Mouse (Mus musculus) hindbrain, postnatal 0 days (tissue): ENCODE measurements at regions not wholly inside any gene's neighbourhood (a gene's known extent, or its start where the extent isn't known, plus 50 kb on each side); places are given as distances from the start of the nearest gene placed in this dataset.

Experiments used
- ATAC-seq: fragments of 200-750 bp; cut with Nextera tagmentation; 2 replicates; pipeline ENCODE4 v1.8.0; 2017; ENCODE audit warnings: mild to moderate bottlenecking, moderate TSS enrichment, moderate library complexity
- DNase-seq: peaks from one replicate; pipeline ENCODE4 v3.0.0-alpha.2; 2015; ENCODE audit warnings: low spot score
- H3K27ac ChIP-seq: fragments of 300-500 bp; sonication (generic); 2 replicates; pipeline ENCODE4 v1.5.1; 2014; ENCODE audit warnings: mild to moderate bottlenecking
- H3K27me3 ChIP-seq: fragments of 300-500 bp; sonication (generic); 2 replicates; pipeline ENCODE4 v1.6.1; 2014; ENCODE audit warnings: low read length, mixed read lengths; ENCODE audit not compliant: insufficient read depth
- H3K36me3 ChIP-seq: fragments of 300-500 bp; sonication (generic); 2 replicates; pipeline ENCODE4 v1.6.1; 2014; ENCODE audit warnings: low read length, mixed read lengths; ENCODE audit not compliant: insufficient read depth
- H3K4me1 ChIP-seq: fragments of 300-500 bp; sonication (generic); 2 replicates; pipeline ENCODE4 v1.6.1; 2014; ENCODE audit warnings: antibody characterized with exemption, low read length, mixed read lengths; ENCODE audit not compliant: insufficient read depth
- H3K4me2 ChIP-seq: fragments of 300-500 bp; sonication (generic); 2 replicates; pipeline ENCODE4 v1.6.1; 2014; ENCODE audit warnings: low read depth, mild to moderate bottlenecking, low read length, moderate library complexity, mixed read lengths
- H3K4me3 ChIP-seq: fragments of 300-500 bp; sonication (generic); 2 replicates; pipeline ENCODE4 v1.5.1; 2014; ENCODE audit warnings: low read length
- H3K9ac ChIP-seq: fragments of 300-500 bp; sonication (generic); replicated peaks from 2 replicates; pipeline ENCODE4 v1.6.1; 2014; ENCODE audit warnings: mild to moderate bottlenecking, low read length, moderate library complexity, mixed read lengths
- H3K9me3 ChIP-seq: fragments of 300-500 bp; sonication (generic); 2 replicates; pipeline ENCODE4 v1.6.1; 2016; ENCODE audit warnings: low read length, mixed read lengths
- CTCF ChIP-seq: IDR thresholded peaks from 2 replicates; pipeline ENCODE4 v1.5.1; 2016; ENCODE audit warnings: antibody characterized with exemption, control low read depth, low read depth
- WGBS: fragments of 180-500 bp; shearing (Covaris S2); extraction: QIAGEN DNeasy Blood & Tissue Kit; methylation state at CpG from one replicate; pipeline ENCODE4 v1.1.7; 2014; 5-methylcytosine and 5-hydroxymethylcytosine counted together

- Histone ChIP-seq H3K27me3 (no peaks in the 10 kb centered on the region), H3K27ac (no peak overlapping the region), H3K9me3 (no peaks in the 10 kb centered on the region), H3K36me3 (no peaks in the 10 kb centered on the region), H3K4me2 (no peak overlapping the region), H3K9ac (no peak overlapping the region), H3K4me3 (no peak overlapping the region), H3K4me1 (no peaks in the 10 kb centered on the region)
- DNase-seq, result no peak
- no peak for ATAC-seq
- no peak for TF ChIP-seq CTCF
Observed at GRCm38 (mm10) chr2:147709799-147710198, 337.0 kb downstream of the Foxa2 start.

GRCm38 (mm10) chr2:147707156-147707555 is 339.6 kb downstream of the Foxa2 start:
- DNase-seq, result no peak
- Histone ChIP-seq H3K4me1 (no peaks in the 10 kb centered on the region), H3K27ac (no peak overlapping the region), H3K4me3 (no peak overlapping the region), H3K9me3 (no peaks in the 10 kb centered on the region), H3K9ac (no peak overlapping the region), H3K36me3 (no peaks in the 10 kb centered on the region), H3K27me3 (no peaks in the 10 kb centered on the region), H3K4me2 (no peak overlapping the region)
- TF ChIP-seq CTCF, result no peak
- WGBS, result 83% methylated on average over 6 of the region's 6 CpGs
- ATAC-seq, result no peak

GRCm38 (mm10) chr2:147703981-147704380 is 342.3 kb downstream of the Pax1 start:
- H3K27me3 ChIP-seq, result no peaks in the 10 kb centered on the region
- WGBS, result 68% methylated on average over 10 of the region's 10 CpGs
- TF ChIP-seq CTCF, result no peak

GRCm38 (mm10) chr2:147702330-147703063 is 340.8 kb downstream of the Pax1 start:
- Histone ChIP-seq H3K9ac (no peak overlapping the region), H3K4me3 (no peak overlapping the region), H3K4me1 (no peaks in the 10 kb centered on the region), H3K4me2 (no peak overlapping the region), H3K27me3 (no peaks in the 10 kb centered on the region), H3K27ac (no peak overlapping the region), H3K36me3 (no peaks in the 10 kb centered on the region), H3K9me3 (no peaks in the 10 kb centered on the region)
- DNase-seq (no peak), ATAC-seq (no peak)
- TF ChIP-seq CTCF, result no peak
- WGBS, result 49% methylated on average over 6 of the region's 6 CpGs

More at GRCm38 (mm10) chr2:147703981-147704380, 342.3 kb downstream of the Pax1 start:
- DNase-seq (no peak), ATAC-seq (no peak)
- Histone ChIP-seq H3K9ac (no peak overlapping the region), H3K4me1 (no peaks in the 10 kb centered on the region), H3K4me3 (no peak overlapping the region), H3K9me3 (no peaks in the 10 kb centered on the region), H3K4me2 (no peak overlapping the region), H3K36me3 (no peaks in the 10 kb centered on the region), H3K27ac (no peak overlapping the region)

GRCm38 (mm10) chr2:147699524-147700081 is 337.9 kb downstream of the Pax1 start:
- H3K27me3 ChIP-seq, result no peaks in the 10 kb centered on the region
- no peak overlapping the region for H3K4me3 ChIP-seq
- no peaks in the 10 kb centered on the region for H3K36me3 ChIP-seq
- no peak overlapping the region for H3K27ac ChIP-seq
- H3K4me1 ChIP-seq, result no peaks in the 10 kb centered on the region
- no peak overlapping the region for H3K9ac ChIP-seq
- ATAC-seq (no peak), DNase-seq (no peak)
- 61% methylated on average over 6 of the region's 6 CpGs for WGBS
- H3K4me2 ChIP-seq, result no peak overlapping the region
- TF ChIP-seq CTCF, result no peak
- no peaks in the 10 kb centered on the region for H3K9me3 ChIP-seq

GRCm38 (mm10) chr2:147691896-147692295 is 330.2 kb downstream of the Pax1 start:
- Histone ChIP-seq H3K4me1 (no peaks in the 10 kb centered on the region), H3K4me3 (no peak overlapping the region), H3K9me3 (no peaks in the 10 kb centered on the region), H3K9ac (no peak overlapping the region), H3K36me3 (no peaks in the 10 kb centered on the region), H3K27ac (no peak overlapping the region), H3K4me2 (no peak overlapping the region), H3K27me3 (no peaks in the 10 kb centered on the region)
- 68% methylated on average over 10 of the region's 10 CpGs for whole genome bisulfite sequencing
- TF ChIP-seq CTCF, result no peak
- ATAC-seq, result no peak
- no peak for DNase-seq

GRCm38 (mm10) chr2:147690506-147691208 is 328.9 kb downstream of the Pax1 start:
- H3K4me2 ChIP-seq, result no peak overlapping the region
- H3K27ac ChIP-seq, result no peak overlapping the region
- 52% methylated on average over 15 of the region's 15 CpGs for WGBS
- no peak for ATAC-seq
- no peak for TF ChIP-seq CTCF
- no peak overlapping the region for H3K9ac ChIP-seq
- no peaks in the 10 kb centered on the region for H3K9me3 ChIP-seq
- no peaks in the 10 kb centered on the region for H3K4me1 ChIP-seq
- DNase-seq, result no peak
- no peaks in the 10 kb centered on the region for H3K27me3 ChIP-seq
- H3K36me3 ChIP-seq, result no peaks in the 10 kb centered on the region
- no peak overlapping the region for H3K4me3 ChIP-seq
